Mouse (Mus musculus): Measurements from ENCODE around the gene Sema4f. TPM values are rescaled to one million over a fixed set of nuclear protein-coding genes. Genes with fewer than 3 reads are reported as not detected.

Sema4f gene
- polyA plus RNA-seq, 1 experiment from 2014 or later = 10.8 TPM

DNA sequence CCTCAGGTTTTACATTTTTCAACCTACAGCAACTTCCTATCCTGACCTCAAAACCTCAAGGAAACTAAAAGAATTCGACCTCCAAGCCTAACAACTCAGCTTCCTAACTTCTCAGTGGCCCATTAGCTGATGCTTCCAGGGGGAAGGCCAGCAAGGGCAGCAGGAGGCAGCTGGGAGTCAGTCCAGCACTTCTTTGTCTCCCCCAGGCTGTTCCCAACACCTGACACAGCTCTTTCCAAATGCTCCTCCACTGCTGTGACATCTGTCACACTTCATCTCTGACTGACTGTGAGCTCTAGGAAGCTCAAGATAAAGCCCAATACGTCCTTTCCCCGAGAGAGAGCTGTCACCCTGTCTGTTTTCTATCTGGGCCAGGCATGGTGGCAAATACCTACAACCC, 55.0 kb downstream of the Sema4f start:
- Histone ChIP-seq H3K4me2 (replicated peaks) (no peak overlapping the region), H3K4me1 (peaks cover 4% of the 10 kb centered on the region; the same call in 1 of the 2 replicates), H3K27me3 (no peaks in the 10 kb centered on the region), H3K4me3 (no peak overlapping the region), H3K36me3 (no peaks in the 10 kb centered on the region), H3K27ac (no peak overlapping the region), H3K9me3 (replicated peaks) (no peaks in the 10 kb centered on the region), H3K9ac (no peak overlapping the region)
- WGBS = 69% methylated on average over 3 of the region's 3 CpGs
- ATAC-seq (ENCODE audit: low FRiP score) = no peak

DNA sequence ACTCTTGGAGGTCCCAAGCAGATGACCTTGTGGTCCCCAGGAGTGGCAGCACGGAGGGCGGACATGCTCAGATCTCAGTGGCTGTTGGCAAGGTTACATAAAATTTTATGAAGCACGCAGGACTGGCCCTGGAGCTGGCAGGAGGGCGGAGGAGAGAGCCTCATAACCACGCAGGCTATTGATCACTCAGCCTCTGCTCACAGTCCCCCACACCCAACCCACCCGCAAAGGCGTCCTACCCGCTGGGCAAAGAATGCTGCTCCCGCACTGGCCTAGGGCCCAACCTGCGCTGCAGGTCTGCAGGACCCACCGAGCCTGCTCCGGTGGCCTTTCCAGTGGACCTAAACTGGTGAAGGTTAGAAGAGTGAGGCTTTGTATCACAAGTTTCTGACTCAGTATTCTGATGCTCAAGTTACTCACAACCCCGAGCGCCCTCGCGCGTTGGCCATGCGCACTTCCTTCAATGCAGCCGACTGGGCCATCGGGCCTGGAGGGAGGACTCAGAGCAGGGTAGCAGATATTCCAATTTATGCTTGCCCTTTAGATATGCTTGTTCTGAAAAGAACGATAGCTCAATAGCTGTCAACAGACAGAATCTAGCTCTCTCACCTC, 58.0 kb downstream of the Sema4f start:
- WGBS = 36% methylated on average over 21 of the region's 21 CpGs
- no peak overlapping the region for H3K9ac ChIP-seq
- peaks cover 4% of the 10 kb centered on the region; the same call in 1 of the 2 replicates for H3K4me1 ChIP-seq
- H3K9me3 ChIP-seq (replicated peaks) = no peaks in the 10 kb centered on the region
- ATAC-seq (ENCODE audit: low FRiP score) = no peak
- no peaks in the 10 kb centered on the region for H3K27me3 ChIP-seq
- H3K36me3 ChIP-seq = no peaks in the 10 kb centered on the region
- no peak overlapping the region for H3K4me3 ChIP-seq
- no peak overlapping the region for H3K27ac ChIP-seq
- peak overlapping the region; percentile 15 for H3K4me2 ChIP-seq (replicated peaks)

DNA sequence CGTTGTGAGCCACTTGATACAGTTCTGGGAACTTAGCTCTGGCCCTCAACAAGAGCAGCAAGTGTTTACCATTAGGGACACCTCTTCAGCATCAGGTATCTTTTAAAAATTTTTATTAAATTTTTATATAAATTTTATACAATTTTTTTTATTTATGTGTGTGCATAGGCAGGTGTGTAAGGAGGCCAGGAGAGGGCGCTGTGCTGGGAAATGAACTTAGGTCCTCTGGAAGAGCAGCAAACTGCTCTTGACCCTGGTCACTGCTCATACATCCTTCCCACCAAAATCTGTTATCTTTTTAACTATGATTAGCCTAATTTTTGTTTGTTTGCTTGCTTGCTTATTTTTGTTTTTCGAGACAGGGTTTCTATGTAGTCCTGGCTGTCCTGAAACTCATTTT, 58.8 kb downstream of the Sema4f start:
- 84% methylated on average over 3 of the region's 3 CpGs for WGBS
- no peaks in the 10 kb centered on the region for H3K9me3 ChIP-seq (replicated peaks)
- H3K4me2 ChIP-seq (replicated peaks) = no peak overlapping the region
- H3K36me3 ChIP-seq = no peaks in the 10 kb centered on the region
- H3K4me1 ChIP-seq = no peaks in the 10 kb centered on the region
- H3K27ac ChIP-seq = no peak overlapping the region
- H3K9ac ChIP-seq = no peak overlapping the region
- no peaks in the 10 kb centered on the region for H3K27me3 ChIP-seq
- no peak for ATAC-seq (ENCODE audit: low FRiP score)
- no peak overlapping the region for H3K4me3 ChIP-seq

DNA sequence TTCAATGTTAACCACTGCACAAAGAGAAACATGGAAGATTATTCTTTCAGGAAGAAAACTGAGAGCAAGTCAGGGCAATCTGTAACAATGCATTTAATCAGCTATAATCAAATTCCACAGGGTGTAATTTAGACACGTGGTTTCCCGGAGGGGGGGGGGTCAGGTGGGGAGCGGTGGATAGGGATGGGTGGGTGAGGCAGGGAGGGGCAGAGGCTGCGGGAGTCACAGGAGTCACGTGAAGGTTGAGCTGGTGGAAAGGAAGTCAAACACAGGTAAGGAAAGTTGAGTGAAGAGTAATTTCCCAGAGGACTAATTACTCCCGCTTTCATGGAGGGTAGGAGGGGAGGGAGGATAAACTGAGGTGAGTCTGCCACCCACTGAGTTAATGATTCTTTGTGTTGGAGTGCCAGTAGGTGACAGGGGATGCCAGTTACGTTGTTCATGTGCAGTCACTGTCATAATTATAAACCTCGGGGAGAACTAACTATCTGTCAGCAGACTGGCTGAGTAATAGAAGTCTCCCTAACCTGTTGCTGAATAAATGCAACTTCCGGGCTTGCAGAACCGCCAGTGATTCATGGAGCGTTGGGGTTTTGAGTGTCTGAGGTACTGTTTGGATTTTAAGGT, 60.0 kb downstream of the Sema4f start:
- Histone ChIP-seq H3K36me3 (no peaks in the 10 kb centered on the region), H3K4me3 (no peak overlapping the region)

DNA sequence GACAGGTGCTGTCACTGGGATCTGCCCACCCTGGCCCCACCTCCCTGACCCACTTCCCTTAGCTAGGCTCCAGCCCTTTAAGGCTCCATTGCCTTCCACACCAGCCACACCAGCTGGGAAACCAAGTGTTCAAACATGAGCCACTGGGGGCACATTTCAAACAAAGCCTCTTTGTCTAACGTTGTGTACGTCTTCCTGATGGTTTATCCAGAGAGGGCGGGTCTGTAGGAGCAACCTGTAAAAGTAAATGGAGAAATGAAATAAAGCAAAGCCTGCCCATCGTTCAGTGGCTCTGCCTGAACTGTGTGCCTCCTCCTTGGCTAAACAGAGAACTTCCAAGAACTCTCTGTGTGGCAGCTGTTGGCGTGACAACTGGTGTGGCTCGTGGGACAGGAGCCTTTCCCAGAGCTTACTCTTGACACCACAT, 64.0 kb downstream of the Sema4f start:
- no peaks in the 10 kb centered on the region for H3K27me3 ChIP-seq
- H3K4me2 ChIP-seq (replicated peaks) = no peak overlapping the region
- WGBS = 58% methylated on average over 6 of the region's 6 CpGs
- H3K27ac ChIP-seq = no peak overlapping the region
- no peaks in the 10 kb centered on the region for H3K4me1 ChIP-seq
- no peak overlapping the region for H3K9ac ChIP-seq
- no peak overlapping the region for H3K4me3 ChIP-seq
- H3K9me3 ChIP-seq (replicated peaks) = no peaks in the 10 kb centered on the region
- ATAC-seq (ENCODE audit: low FRiP score) = no peak
- no peaks in the 10 kb centered on the region for H3K36me3 ChIP-seq

More for the DNA sequence above, 60.0 kb downstream of the Sema4f start:
- no peak for ATAC-seq (ENCODE audit: low FRiP score)
- Histone ChIP-seq H3K9me3 (replicated peaks) (no peaks in the 10 kb centered on the region), H3K4me2 (replicated peaks) (no peak overlapping the region), H3K27ac (no peak overlapping the region), H3K4me1 (no peaks in the 10 kb centered on the region), H3K9ac (no peak overlapping the region), H3K27me3 (no peaks in the 10 kb centered on the region)
- WGBS = 73% methylated on average over 11 of the region's 11 CpGs

DNA sequence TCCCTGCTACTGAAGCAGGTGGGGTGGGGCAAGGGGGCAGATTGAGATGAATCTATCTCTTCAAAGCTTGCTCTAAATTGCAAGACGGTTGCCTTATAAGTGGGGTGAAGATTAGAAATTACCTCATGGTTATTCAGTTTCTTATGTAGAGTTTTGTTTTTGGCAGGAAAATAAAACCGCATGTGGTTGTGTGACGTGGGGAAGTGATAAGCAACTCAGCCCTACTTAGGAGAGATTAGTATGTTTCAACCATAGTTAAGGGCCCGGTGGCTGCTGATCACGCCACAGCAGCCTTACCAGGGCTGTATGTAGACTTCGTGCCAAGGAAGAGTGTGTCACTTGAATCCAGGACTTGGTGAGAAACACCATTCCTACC, 67.2 kb downstream of the Sema4f start:
- Histone ChIP-seq H3K4me2 (replicated peaks) (no peak overlapping the region), H3K27me3 (no peaks in the 10 kb centered on the region), H3K27ac (no peak overlapping the region), H3K4me1 (no peaks in the 10 kb centered on the region), H3K4me3 (no peak overlapping the region), H3K9ac (no peak overlapping the region), H3K9me3 (replicated peaks) (no peaks in the 10 kb centered on the region), H3K36me3 (no peaks in the 10 kb centered on the region)
- 91% methylated on average over 6 of the region's 6 CpGs for WGBS
- no peak for ATAC-seq (ENCODE audit: low FRiP score)

DNA sequence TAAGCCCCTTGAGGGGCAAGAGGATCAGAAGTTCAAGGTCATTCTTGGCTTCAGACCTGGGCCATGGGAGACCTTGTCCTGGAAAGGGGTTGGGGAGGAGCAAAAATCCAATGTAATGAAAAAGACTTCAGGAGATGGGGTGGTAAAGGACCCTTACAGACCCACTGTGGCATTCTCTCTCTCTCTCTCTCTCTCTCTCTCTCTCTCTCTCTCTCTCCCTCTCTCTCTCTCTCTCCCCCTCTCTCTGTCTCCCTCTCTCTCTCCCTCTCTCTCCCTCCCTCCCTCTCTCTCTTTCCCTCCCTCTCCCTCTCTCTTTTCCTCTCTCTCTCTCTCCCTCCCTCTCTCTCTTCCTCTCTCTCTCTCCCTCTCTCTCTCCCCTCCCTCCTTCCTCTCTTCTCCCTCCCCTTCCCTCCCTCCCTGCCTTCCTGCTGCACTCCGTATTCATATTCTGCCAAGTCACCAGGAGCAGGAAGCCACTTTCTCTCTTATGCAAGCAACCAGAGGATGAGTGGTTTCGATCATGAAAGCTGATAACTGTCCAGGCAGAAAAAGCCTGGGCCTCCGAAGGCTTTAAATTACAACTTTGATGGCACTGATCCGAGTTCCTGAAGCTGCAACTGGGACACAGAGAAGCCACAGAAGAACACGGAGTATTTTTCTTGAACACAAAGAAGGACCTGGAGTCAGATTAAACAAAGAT, 67.8 kb downstream of the Sema4f start:
- H3K9me3 ChIP-seq (replicated peaks) = no peaks in the 10 kb centered on the region
- no peaks in the 10 kb centered on the region for H3K27me3 ChIP-seq
- H3K9ac ChIP-seq = no peak overlapping the region
- H3K4me2 ChIP-seq (replicated peaks) = no peak overlapping the region
- no peak overlapping the region for H3K27ac ChIP-seq
- 42% methylated on average over 5 of the region's 5 CpGs for WGBS
- H3K36me3 ChIP-seq = no peaks in the 10 kb centered on the region
- ATAC-seq (ENCODE audit: low FRiP score) = no peak
- no peak overlapping the region for H3K4me3 ChIP-seq
- no peaks in the 10 kb centered on the region for H3K4me1 ChIP-seq

DNA sequence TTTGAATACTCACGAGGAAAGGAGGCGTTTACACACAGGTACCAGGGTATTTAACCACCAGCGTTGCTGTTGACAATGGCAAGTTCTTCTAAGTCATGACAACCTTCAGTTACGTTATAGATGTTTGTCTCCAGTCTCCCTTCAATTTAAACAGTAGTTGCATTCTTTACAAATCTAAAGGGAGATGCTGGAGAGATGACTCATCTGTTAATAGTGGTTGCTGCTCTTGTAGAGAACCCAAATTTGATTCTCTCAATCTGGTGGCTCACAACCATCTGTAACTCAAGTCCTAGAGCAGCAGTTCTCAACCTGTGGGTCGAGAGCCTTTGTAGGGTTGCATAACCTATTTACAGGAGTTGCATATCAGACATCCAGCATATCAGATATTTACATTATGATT, 71.1 kb downstream of the Sema4f start:
- Histone ChIP-seq H3K4me3 (no peak overlapping the region), H3K4me2 (replicated peaks) (no peak overlapping the region), H3K9me3 (replicated peaks) (no peaks in the 10 kb centered on the region), H3K27ac (no peak overlapping the region), H3K9ac (no peak overlapping the region), H3K4me1 (no peaks in the 10 kb centered on the region), H3K27me3 (no peaks in the 10 kb centered on the region), H3K36me3 (no peaks in the 10 kb centered on the region)
- 87% methylated on average over 5 of the region's 5 CpGs for WGBS
- no peak for ATAC-seq (ENCODE audit: low FRiP score)

DNA sequence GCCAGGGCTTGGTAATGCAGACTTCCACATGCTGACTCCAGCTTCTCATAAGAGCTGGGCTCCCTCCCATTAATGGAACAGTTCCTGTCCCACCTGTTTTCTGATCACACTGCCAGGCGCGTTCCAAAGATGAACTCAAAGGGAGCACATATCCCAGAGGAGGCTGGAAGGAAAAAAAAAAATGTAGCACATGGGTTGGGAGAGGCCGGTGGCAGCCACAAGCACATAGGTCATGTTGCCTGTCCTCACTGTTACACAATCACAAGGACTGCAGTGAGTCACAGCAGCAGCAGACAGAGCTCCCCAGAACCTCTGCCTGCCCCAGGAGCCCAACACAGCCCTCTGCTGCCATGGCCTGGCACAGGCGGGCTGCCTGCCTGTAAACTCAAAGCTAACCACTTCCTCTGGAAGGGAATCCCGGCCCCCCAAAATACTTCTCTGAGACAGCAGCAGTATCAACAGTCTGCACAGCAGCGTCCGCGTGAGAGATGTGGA, 76.1 kb downstream of the Sema4f start:
- ATAC-seq (ENCODE audit: low FRiP score) = no peak
- H3K36me3 ChIP-seq = no peaks in the 10 kb centered on the region
- H3K27ac ChIP-seq = no peak overlapping the region
- H3K4me3 ChIP-seq = no peak overlapping the region
- H3K9ac ChIP-seq = no peak overlapping the region
- WGBS = 85% methylated on average over 8 of the region's 8 CpGs
- peaks cover 4% of the 10 kb centered on the region; the same call in 1 of the 2 replicates for H3K4me1 ChIP-seq
- no peaks in the 10 kb centered on the region for H3K9me3 ChIP-seq (replicated peaks)
- H3K4me2 ChIP-seq (replicated peaks) = no peak overlapping the region
- H3K27me3 ChIP-seq = no peaks in the 10 kb centered on the region

DNA sequence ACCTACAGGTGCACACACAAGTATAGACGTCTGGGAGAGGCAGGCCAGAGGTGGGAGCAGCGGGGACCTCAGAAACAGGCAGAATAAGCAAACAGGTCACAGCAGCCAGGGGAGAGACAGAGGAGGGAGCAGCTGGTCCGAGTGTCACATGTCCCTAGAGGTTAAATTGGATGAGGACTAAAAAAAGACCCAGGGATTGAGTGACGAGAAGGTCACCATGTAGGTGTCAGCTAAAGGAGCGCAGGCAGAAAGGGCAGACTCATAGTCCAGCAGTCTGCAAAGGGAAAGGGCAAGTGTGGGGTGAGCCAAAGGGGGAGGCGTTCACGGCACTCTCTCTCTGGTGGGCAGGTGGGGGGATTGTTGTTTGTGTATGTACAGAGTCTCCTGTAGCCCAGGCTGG, 77.1 kb downstream of the Sema4f start:
- Histone ChIP-seq H3K27me3 (no peaks in the 10 kb centered on the region), H3K9ac (no peak overlapping the region), H3K4me3 (no peak overlapping the region), H3K27ac (no peak overlapping the region), H3K4me2 (replicated peaks) (no peak overlapping the region), H3K36me3 (no peaks in the 10 kb centered on the region), H3K9me3 (replicated peaks) (no peaks in the 10 kb centered on the region), H3K4me1 (peaks cover 4% of the 10 kb centered on the region; the same call in 1 of the 2 replicates)
- ATAC-seq (ENCODE audit: low FRiP score) = no peak
- WGBS = 38% methylated on average over 7 of the region's 7 CpGs

DNA sequence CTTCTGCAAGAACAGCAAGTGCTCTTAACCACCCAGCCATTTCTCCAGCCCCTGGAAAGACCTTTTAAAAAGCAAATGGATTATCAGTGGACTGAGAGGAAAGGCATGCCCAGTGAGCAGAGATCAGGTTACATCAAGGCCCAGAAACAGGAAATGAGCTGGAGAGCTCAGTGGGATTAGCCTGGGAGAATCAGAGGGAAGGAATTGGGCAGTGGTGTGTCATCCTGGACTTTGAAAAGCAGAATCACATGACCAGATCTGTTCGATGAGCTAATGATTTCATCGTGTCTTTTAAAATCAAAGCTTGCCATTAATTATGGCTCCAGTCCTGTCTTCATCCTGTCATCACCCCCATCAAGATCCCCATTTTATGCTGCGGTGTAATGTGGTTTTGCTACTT, 77.5 kb downstream of the Sema4f start:
- WGBS = 64% methylated on average over 3 of the region's 3 CpGs
- no peak for ATAC-seq (ENCODE audit: low FRiP score)

More for the DNA sequence above, 77.5 kb downstream of the Sema4f start:
- Histone ChIP-seq H3K9ac (no peak overlapping the region), H3K9me3 (replicated peaks) (no peaks in the 10 kb centered on the region), H3K36me3 (no peaks in the 10 kb centered on the region), H3K4me2 (replicated peaks) (no peak overlapping the region), H3K27ac (no peak overlapping the region), H3K27me3 (no peaks in the 10 kb centered on the region), H3K4me1 (peaks cover 4% of the 10 kb centered on the region; the same call in 1 of the 2 replicates), H3K4me3 (no peak overlapping the region)

Measured in hindbrain, embryonic 12.5 days (tissue).